8 mouse cellular contexts compared by ENCODE assay signal in genomic region chrX:7898211-7898610, GRCm38 (mm10). TPM values are rescaled to one million over a fixed set of nuclear protein-coding genes. Genes with fewer than 3 reads are reported as not detected.
DNase-seq lines count a peak whose midpoint lies in the region; ATAC-seq and TF ChIP-seq lines count a peak whose summit lies in the region.

No protein-coding gene starts in this region.

- no peak for ATAC-seq in heart, embryonic 12.5 days (ENCODE audit: insufficient number of reproducible peaks, low FRiP score)
- ATAC-seq in forebrain, embryonic 16.5 days: no peak

- peak overlapping the region; percentile 75 for H3K4me2 ChIP-seq in heart, embryonic 12.5 days
- peak overlapping the region; percentile 54 for H3K4me2 ChIP-seq in forebrain, embryonic 16.5 days (ENCODE audit: low read length)

- H3K9ac ChIP-seq in heart, embryonic 12.5 days: peak overlapping the region; percentile 68
- peak overlapping the region; percentile 57 for H3K9ac ChIP-seq in forebrain, embryonic 16.5 days (replicated peaks; ENCODE audit: low read depth, low read length)

- peak overlapping the region; percentile 70 for H3K4me3 ChIP-seq in heart, embryonic 12.5 days
- peak overlapping the region; percentile 86 for H3K4me3 ChIP-seq in E14TG2a.4 (replicated peaks; ENCODE audit: low read length)
- H3K4me3 ChIP-seq in forebrain, embryonic 16.5 days (replicated peaks; ENCODE audit: low read length): peak overlapping the region; percentile 59
- H3K4me3 ChIP-seq in midbrain, embryonic 10.5 days: peak overlapping the region; percentile 64

- intact Hi-C loops in heart, postnatal 10 days (cut with DNase I): no loop called here

- no peak for TF ChIP-seq CTCF in E14TG2a.4 (conservative IDR thresholded peaks at IDR 0.05; ENCODE audit: low read length)

- H3K36me3 ChIP-seq in heart, embryonic 12.5 days: peaks cover 25% of the 10 kb centered on the region
- H3K36me3 ChIP-seq in E14TG2a.4 (ENCODE audit: insufficient read depth, low read length): peaks cover 37% of the 10 kb centered on the region
- peaks cover 8% of the 10 kb centered on the region; the same call in 1 of the 2 replicates for H3K36me3 ChIP-seq in forebrain, embryonic 16.5 days (ENCODE audit: control insufficient read depth, insufficient read depth)
- peaks cover 40% of the 10 kb centered on the region for H3K36me3 ChIP-seq in midbrain, embryonic 10.5 days

- H3K27ac ChIP-seq in heart, embryonic 12.5 days (ENCODE audit: poor library complexity, severe bottlenecking): no peak overlapping the region
- no peak overlapping the region for H3K27ac ChIP-seq in forebrain, embryonic 16.5 days (ENCODE audit: low read length)
- peak overlapping the region; percentile 88 for H3K27ac ChIP-seq in midbrain, embryonic 10.5 days (replicated peaks)

- H3K4me1 ChIP-seq in heart, embryonic 12.5 days (replicated peaks): peaks cover 5% of the 10 kb centered on the region; the same call in 1 of the 2 replicates
- H3K4me1 ChIP-seq in E14TG2a.4 (replicated peaks; ENCODE audit: low read depth, low read length): peaks cover 3% of the 10 kb centered on the region; the same call in 1 of the 2 replicates
- peaks cover 12% of the 10 kb centered on the region for H3K4me1 ChIP-seq in forebrain, embryonic 16.5 days (replicated peaks; ENCODE audit: control insufficient read depth, insufficient read depth, low read length)
- peaks cover 13% of the 10 kb centered on the region for H3K4me1 ChIP-seq in midbrain, embryonic 10.5 days

- 30% methylated on average over 13 of the region's 13 CpGs for WGBS in heart, embryonic 12.5 days
- WGBS in forebrain, embryonic 16.5 days: 28% methylated on average over 12 of the region's 13 CpGs
- WGBS in midbrain, embryonic 10.5 days: 28% methylated on average over 13 of the region's 13 CpGs

- H3K27me3 ChIP-seq in heart, embryonic 12.5 days (replicated peaks): no peaks in the 10 kb centered on the region
- H3K27me3 ChIP-seq in E14TG2a.4 (ENCODE audit: insufficient read depth, low read length): no peaks in the 10 kb centered on the region
- H3K27me3 ChIP-seq in forebrain, embryonic 16.5 days (replicated peaks; ENCODE audit: control insufficient read depth, insufficient read depth, low read length): no peaks in the 10 kb centered on the region
- H3K27me3 ChIP-seq in midbrain, embryonic 10.5 days (ENCODE audit: low read depth, poor library complexity, severe bottlenecking): no peaks in the 10 kb centered on the region

- no peak for DNase-seq in heart, postnatal 10 days
- DNase-seq in midbrain, embryonic 10.5 days (ENCODE audit: low spot score): no peak
- no peak for DNase-seq in adrenal gland, postnatal 10 days
- DNase-seq in frontal cortex, postnatal 36 days (ENCODE audit: low spot score in 2 of 2): no peak
- DNase-seq in testis, postnatal 14 days (ENCODE audit: low spot score): no peak

- no peaks in the 10 kb centered on the region for H3K9me3 ChIP-seq in heart, embryonic 12.5 days (replicated peaks)
- H3K9me3 ChIP-seq in E14TG2a.4 (ENCODE audit: low read length): no peaks in the 10 kb centered on the region
- no peaks in the 10 kb centered on the region for H3K9me3 ChIP-seq in forebrain, embryonic 16.5 days (ENCODE audit: control insufficient read depth, low read length)
- H3K9me3 ChIP-seq in midbrain, embryonic 10.5 days (replicated peaks): 0 out of 2 replicates have a peak, but pooled peaks cover 4% of the 10 kb centered on the region

RNA-seq across cellular contexts. Expression of gene Pqbp1, which starts 0.9 kb away (rescaled TPM):
- 83.8 and 91.4 TPM in 2 replicates for polyA plus RNA-seq in heart, embryonic 12.5 days (2016; fragmentation: Nextera tagmentation; extraction: Ambion mirVana)
- 10 to 100 TPM; 33.3 to 33.7 TPM for total RNA-seq in heart, postnatal 10 days (2021)
- 218 and 223 TPM in 2 replicates for polyA plus RNA-seq in forebrain, embryonic 16.5 days (2015; fragmentation: Nextera tagmentation; extraction: Ambion mirVana)
- polyA plus RNA-seq in midbrain, embryonic 10.5 days (2016; fragmentation: Nextera tagmentation; extraction: Ambion mirVana): 132 and 146 TPM in 2 replicates
- 10 to 100 TPM; 66.3 to 79.2 TPM for total RNA-seq in adrenal gland, postnatal 10 days (2021)

RNA-seq across cellular contexts. Expression of gene Timm17b, which starts 0.9 kb away (rescaled TPM):
- 117 and 130 TPM in 2 replicates for polyA plus RNA-seq in heart, embryonic 12.5 days (2016; fragmentation: Nextera tagmentation; extraction: Ambion mirVana)
- 10 to 100 TPM; 46.4 to 51.2 TPM for total RNA-seq in heart, postnatal 10 days (2021)
- 134 and 155 TPM in 2 replicates for polyA plus RNA-seq in forebrain, embryonic 16.5 days (2015; fragmentation: Nextera tagmentation; extraction: Ambion mirVana)
- 193 and 203 TPM in 2 replicates for polyA plus RNA-seq in midbrain, embryonic 10.5 days (2016; fragmentation: Nextera tagmentation; extraction: Ambion mirVana)
- total RNA-seq in adrenal gland, postnatal 10 days (2021): 10 to 100 TPM; 88.3 to 94.3 TPM

RNA-seq across cellular contexts. Expression of gene Gm10491, which starts 9.4 kb away (rescaled TPM):
- polyA plus RNA-seq in heart, embryonic 12.5 days (2016; fragmentation: Nextera tagmentation; extraction: Ambion mirVana): not detected in 2 replicates
- total RNA-seq in heart, postnatal 10 days (2021): not detected
- not detected in 2 replicates for polyA plus RNA-seq in forebrain, embryonic 16.5 days (2015; fragmentation: Nextera tagmentation; extraction: Ambion mirVana)
- polyA plus RNA-seq in midbrain, embryonic 10.5 days (2016; fragmentation: Nextera tagmentation; extraction: Ambion mirVana): not detected in 2 replicates
- total RNA-seq in adrenal gland, postnatal 10 days (2021): not detected

RNA-seq across cellular contexts. Expression of gene Gm10490, which starts 11.1 kb away (rescaled TPM):
- polyA plus RNA-seq in heart, embryonic 12.5 days (2016; fragmentation: Nextera tagmentation; extraction: Ambion mirVana): not detected in 2 replicates
- not detected for total RNA-seq in heart, postnatal 10 days (2021)
- polyA plus RNA-seq in forebrain, embryonic 16.5 days (2015; fragmentation: Nextera tagmentation; extraction: Ambion mirVana): not detected in 2 replicates
- not detected in 2 replicates for polyA plus RNA-seq in midbrain, embryonic 10.5 days (2016; fragmentation: Nextera tagmentation; extraction: Ambion mirVana)
- total RNA-seq in adrenal gland, postnatal 10 days (2021): not detected

RNA-seq across cellular contexts. Expression of gene Slc35a2, which starts 14.4 kb away (rescaled TPM):
- polyA plus RNA-seq in heart, embryonic 12.5 days (2016; fragmentation: Nextera tagmentation; extraction: Ambion mirVana): 25.9 and 26.8 TPM in 2 replicates
- 10 to 100 TPM; 15.5 to 15.8 TPM for total RNA-seq in heart, postnatal 10 days (2021)
- 39.4 and 46.0 TPM in 2 replicates for polyA plus RNA-seq in forebrain, embryonic 16.5 days (2015; fragmentation: Nextera tagmentation; extraction: Ambion mirVana)
- 28.3 and 31.4 TPM in 2 replicates for polyA plus RNA-seq in midbrain, embryonic 10.5 days (2016; fragmentation: Nextera tagmentation; extraction: Ambion mirVana)
- 10 to 100 TPM; 23.2 to 27.0 TPM for total RNA-seq in adrenal gland, postnatal 10 days (2021)
